Mouse (Mus musculus) midbrain, embryonic 13.5 days (tissue): ENCODE measurements around the gene Slc12a7. TPM values are rescaled to one million over a fixed set of nuclear protein-coding genes. Genes with fewer than 3 reads are reported as not detected.

ENCODE experiments used
- ATAC-seq: fragments of 200-750 bp; cut with Nextera tagmentation; 2 replicates; pipeline ENCODE4 v1.8.0; 2017; ENCODE audit warnings: mild to moderate bottlenecking, moderate TSS enrichment, moderate library complexity
- H3K27ac ChIP-seq: fragments of 300-500 bp; sonication (generic); 2 replicates; pipeline ENCODE4 v1.5.1; 2015; ENCODE audit warnings: inconsistent platforms, mild to moderate bottlenecking, moderate library complexity
- H3K27me3 ChIP-seq: fragments of 300-500 bp; sonication (generic); 2 replicates; pipeline ENCODE4 v1.6.1; 2015; ENCODE audit warnings: mild to moderate bottlenecking, inconsistent platforms
- H3K36me3 ChIP-seq: fragments of 300-500 bp; sonication (generic); 2 replicates; pipeline ENCODE4 v1.6.1; 2015; ENCODE audit warnings: mild to moderate bottlenecking, inconsistent platforms
- H3K4me1 ChIP-seq: fragments of 300-500 bp; sonication (generic); replicated peaks from 2 replicates; pipeline ENCODE4 v1.6.1; 2015; ENCODE audit warnings: inconsistent platforms
- H3K4me2 ChIP-seq: fragments of 300-500 bp; sonication (generic); replicated peaks from 2 replicates; pipeline ENCODE4 v1.6.1; 2015; ENCODE audit warnings: moderate library complexity, mild to moderate bottlenecking, inconsistent platforms
- H3K4me3 ChIP-seq: fragments of 300-500 bp; sonication (generic); replicated peaks from 2 replicates; pipeline ENCODE4 v1.5.1; 2015; ENCODE audit warnings: mild to moderate bottlenecking, inconsistent platforms
- H3K9ac ChIP-seq: fragments of 300-500 bp; sonication (generic); replicated peaks from 2 replicates; pipeline ENCODE4 v1.6.1; 2015; ENCODE audit warnings: mild to moderate bottlenecking, inconsistent platforms
- H3K9me3 ChIP-seq: fragments of 300-500 bp; sonication (generic); 2 replicates; pipeline ENCODE4 v1.6.1; 2016; ENCODE audit warnings: mild to moderate bottlenecking, inconsistent platforms
- WGBS: fragments of 180-500 bp; shearing (Covaris S2); methylation state at CpG from one replicate; pipeline ENCODE4 v1.1.7; 2015; 5-methylcytosine and 5-hydroxymethylcytosine counted together
- polyA plus RNA-seq: library from polyadenylated mRNA; unstranded; fragments of >200 nt; fragmentation: Nextera tagmentation; extraction: Ambion mirVana; gene quantifications from 2 replicates; pipeline ENCODE4 v1.2.1, GENCODE M21; 2015

Slc12a7 gene
- polyA plus RNA-seq, 1 experiment from 2014 or later: 18.5 TPM

- Histone ChIP-seq H3K9ac (no peak overlapping the region), H3K9me3 (no peaks in the 10 kb centered on the region), H3K4me1 (peaks cover 20% of the 10 kb centered on the region; the same call in 1 of the 2 replicates), H3K36me3 (no peaks in the 10 kb centered on the region), H3K4me3 (no peak overlapping the region), H3K27me3 (0 out of 2 replicates have a peak, but pooled peaks cover 4% of the 10 kb centered on the region), H3K27ac (no peak overlapping the region; the same call in 1 of the 2 replicates), H3K4me2 (no peak overlapping the region)
- WGBS: 27% methylated on average over 15 of the region's 15 CpGs
- no peak for ATAC-seq
Observed at GRCm38 (mm10) chr13:73748663-73749440, 16.0 kb downstream of the Slc12a7 start.

DNA sequence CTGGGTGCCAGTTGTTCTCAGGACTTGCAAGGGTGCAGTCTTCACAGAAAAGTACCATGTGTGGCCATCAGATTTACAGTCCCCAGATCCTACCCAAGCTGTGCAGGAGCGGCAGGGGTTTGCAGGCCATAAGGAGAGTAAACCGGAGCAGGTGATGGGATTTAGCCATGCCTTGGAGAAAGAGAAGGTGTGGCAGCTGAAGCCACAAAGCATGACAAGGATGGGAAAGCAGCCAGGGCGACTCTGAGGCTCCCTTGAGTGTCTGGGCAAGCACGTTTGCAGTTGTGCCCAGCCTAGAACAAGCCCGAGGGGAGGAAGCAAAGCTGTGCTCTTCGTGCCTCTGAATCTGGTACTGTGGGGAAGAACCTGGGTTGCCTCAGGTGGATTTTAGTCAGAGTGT lies 17.5 kb downstream of the Slc12a7 start:
- 64% methylated on average over 6 of the region's 6 CpGs for WGBS
- Histone ChIP-seq H3K27ac (no peak overlapping the region), H3K9ac (no peak overlapping the region), H3K4me1 (peaks cover 12% of the 10 kb centered on the region; the same call in 1 of the 2 replicates), H3K27me3 (0 out of 2 replicates have a peak, but pooled peaks cover 4% of the 10 kb centered on the region), H3K9me3 (no peaks in the 10 kb centered on the region), H3K4me2 (no peak overlapping the region), H3K4me3 (no peak overlapping the region), H3K36me3 (no peaks in the 10 kb centered on the region)
- ATAC-seq: no peak

GRCm38 (mm10) chr13:73751284-73751683 lies 18.4 kb downstream of the Slc12a7 start:
- Histone ChIP-seq H3K9me3 (no peaks in the 10 kb centered on the region), H3K27me3 (0 out of 2 replicates have a peak, but pooled peaks cover 4% of the 10 kb centered on the region), H3K4me1 (peaks cover 12% of the 10 kb centered on the region; the same call in 1 of the 2 replicates), H3K4me2 (no peak overlapping the region), H3K9ac (no peak overlapping the region), H3K4me3 (no peak overlapping the region), H3K27ac (no peak overlapping the region), H3K36me3 (no peaks in the 10 kb centered on the region)
- ATAC-seq: no peak
- WGBS: 95% methylated on average over 3 of the region's 3 CpGs

- Histone ChIP-seq H3K9ac (no peak overlapping the region), H3K9me3 (no peaks in the 10 kb centered on the region), H3K4me2 (no peak overlapping the region), H3K36me3 (no peaks in the 10 kb centered on the region), H3K27ac (no peak overlapping the region), H3K27me3 (no peaks in the 10 kb centered on the region), H3K4me1 (no peaks in the 10 kb centered on the region), H3K4me3 (no peak overlapping the region)
- 78% methylated on average over 3 of the region's 3 CpGs for WGBS
- no peak for ATAC-seq
Observed at GRCm38 (mm10) chr13:73755809-73756208, 22.9 kb downstream of the Slc12a7 start.

DNA sequence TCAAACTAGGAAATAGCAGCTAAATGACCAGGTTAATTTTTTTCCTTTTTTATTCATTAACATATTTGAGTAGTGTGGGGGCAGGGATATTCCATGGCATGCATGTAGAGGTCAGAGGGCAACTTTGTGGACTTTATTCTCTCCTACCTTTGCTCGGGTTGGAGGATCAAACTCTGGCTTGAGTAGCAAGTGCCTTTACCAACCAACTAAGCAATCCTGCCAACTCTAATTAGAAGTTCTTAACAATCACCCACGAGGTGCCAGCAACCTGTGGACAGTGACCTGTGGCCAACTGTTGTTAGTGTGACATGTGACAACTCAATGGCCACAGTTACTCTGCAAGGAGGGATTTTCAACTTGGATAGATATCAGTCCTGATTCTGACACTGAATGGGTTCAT lies 24.0 kb downstream of the Slc12a7 start:
- H3K36me3 ChIP-seq: no peaks in the 10 kb centered on the region
- no peak overlapping the region for H3K4me3 ChIP-seq
- no peaks in the 10 kb centered on the region for H3K4me1 ChIP-seq
- 65% methylated on average over 2 of the region's 2 CpGs for WGBS
- H3K27me3 ChIP-seq: no peaks in the 10 kb centered on the region
- H3K9me3 ChIP-seq: no peaks in the 10 kb centered on the region
- no peak overlapping the region for H3K27ac ChIP-seq
- no peak for ATAC-seq
- no peak overlapping the region for H3K9ac ChIP-seq
- no peak overlapping the region for H3K4me2 ChIP-seq

DNA sequence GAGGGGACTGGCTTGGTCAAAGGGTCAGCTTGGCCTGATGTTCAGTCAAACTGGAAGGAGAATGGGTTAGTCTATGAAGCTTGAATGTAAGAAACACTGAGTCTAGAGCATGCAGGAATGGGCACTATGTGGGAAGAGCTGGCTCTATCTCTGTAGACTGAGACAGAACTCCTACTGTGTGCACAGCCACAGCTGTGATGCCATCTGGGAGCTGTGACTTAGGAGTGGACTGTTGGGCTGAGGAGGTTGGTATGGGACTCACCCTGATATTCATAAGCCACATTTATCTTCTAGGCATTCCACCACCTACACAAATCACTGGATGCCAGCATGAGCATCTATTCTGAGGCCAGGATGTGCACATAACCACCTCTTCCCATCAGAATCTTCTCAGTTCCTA lies 24.5 kb downstream of the Slc12a7 start:
- Histone ChIP-seq H3K4me3 (no peak overlapping the region), H3K27ac (no peak overlapping the region), H3K4me2 (no peak overlapping the region), H3K27me3 (no peaks in the 10 kb centered on the region), H3K9ac (no peak overlapping the region), H3K36me3 (no peaks in the 10 kb centered on the region), H3K4me1 (no peaks in the 10 kb centered on the region), H3K9me3 (no peaks in the 10 kb centered on the region)
- ATAC-seq: no peak

DNA sequence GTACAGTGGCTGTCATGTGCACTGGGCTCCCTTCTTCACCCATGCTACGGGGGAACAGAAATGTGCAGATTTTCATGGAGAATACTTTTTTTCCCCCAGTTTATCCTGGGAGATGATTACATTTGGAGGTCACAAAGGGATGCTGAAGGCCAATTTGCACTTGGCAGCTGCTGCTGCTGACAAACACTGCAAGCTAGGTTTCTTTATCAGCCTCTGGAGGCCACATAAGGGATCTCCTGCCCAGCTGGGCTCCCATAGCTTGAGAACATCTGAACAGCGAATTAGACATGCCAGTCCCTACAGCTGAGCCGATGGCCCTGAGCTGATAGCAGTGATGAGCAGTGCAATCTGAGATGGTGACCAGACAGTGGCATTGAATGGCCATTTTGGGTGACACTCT lies 26.7 kb downstream of the Slc12a7 start:
- Histone ChIP-seq H3K4me2 (no peak overlapping the region), H3K36me3 (no peaks in the 10 kb centered on the region), H3K9me3 (no peaks in the 10 kb centered on the region), H3K27ac (no peak overlapping the region), H3K4me1 (peaks cover 9% of the 10 kb centered on the region), H3K27me3 (no peaks in the 10 kb centered on the region), H3K4me3 (no peak overlapping the region), H3K9ac (no peak overlapping the region)
- no peak for ATAC-seq
- WGBS: 83% methylated on average over 3 of the region's 3 CpGs

DNA sequence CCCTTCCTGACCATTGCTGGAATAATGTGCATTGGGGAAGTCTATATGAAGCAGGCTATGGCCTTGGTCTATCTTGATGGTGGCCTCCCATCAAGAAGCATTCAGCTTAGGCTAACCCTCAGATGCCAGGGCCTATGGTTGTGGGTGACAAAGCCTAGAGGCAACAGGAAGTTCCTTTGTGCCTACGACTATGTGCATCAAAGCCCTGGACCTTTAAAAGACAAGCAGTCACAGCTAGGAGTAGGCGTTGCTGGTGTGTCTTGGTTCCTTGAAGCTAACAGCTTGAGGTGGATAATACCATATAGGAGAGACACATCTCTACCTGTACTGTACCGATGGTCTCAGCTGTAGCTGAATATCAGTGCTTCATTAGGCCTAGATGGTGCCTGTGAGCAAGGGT lies 27.2 kb downstream of the Slc12a7 start:
- Histone ChIP-seq H3K27me3 (no peaks in the 10 kb centered on the region), H3K9ac (no peak overlapping the region), H3K4me2 (no peak overlapping the region), H3K27ac (no peak overlapping the region), H3K36me3 (no peaks in the 10 kb centered on the region), H3K4me3 (no peak overlapping the region), H3K4me1 (peaks cover 15% of the 10 kb centered on the region), H3K9me3 (no peaks in the 10 kb centered on the region)
- ATAC-seq: no peak
- 91% methylated on average over 3 of the region's 3 CpGs for WGBS

GRCm38 (mm10) chr13:73762938-73763337 lies 30.0 kb downstream of the Slc12a7 start:
- peak; percentile 35; the same call in 1 of the 2 replicates for ATAC-seq
- Histone ChIP-seq H3K9ac (no peak overlapping the region), H3K27me3 (no peaks in the 10 kb centered on the region), H3K4me2 (peak overlapping the region; percentile 85), H3K4me1 (peaks cover 37% of the 10 kb centered on the region), H3K4me3 (peak overlapping the region; percentile 65), H3K9me3 (no peaks in the 10 kb centered on the region), H3K27ac (no peak overlapping the region), H3K36me3 (no peaks in the 10 kb centered on the region)
- WGBS: 33% methylated on average over 6 of the region's 6 CpGs

DNA sequence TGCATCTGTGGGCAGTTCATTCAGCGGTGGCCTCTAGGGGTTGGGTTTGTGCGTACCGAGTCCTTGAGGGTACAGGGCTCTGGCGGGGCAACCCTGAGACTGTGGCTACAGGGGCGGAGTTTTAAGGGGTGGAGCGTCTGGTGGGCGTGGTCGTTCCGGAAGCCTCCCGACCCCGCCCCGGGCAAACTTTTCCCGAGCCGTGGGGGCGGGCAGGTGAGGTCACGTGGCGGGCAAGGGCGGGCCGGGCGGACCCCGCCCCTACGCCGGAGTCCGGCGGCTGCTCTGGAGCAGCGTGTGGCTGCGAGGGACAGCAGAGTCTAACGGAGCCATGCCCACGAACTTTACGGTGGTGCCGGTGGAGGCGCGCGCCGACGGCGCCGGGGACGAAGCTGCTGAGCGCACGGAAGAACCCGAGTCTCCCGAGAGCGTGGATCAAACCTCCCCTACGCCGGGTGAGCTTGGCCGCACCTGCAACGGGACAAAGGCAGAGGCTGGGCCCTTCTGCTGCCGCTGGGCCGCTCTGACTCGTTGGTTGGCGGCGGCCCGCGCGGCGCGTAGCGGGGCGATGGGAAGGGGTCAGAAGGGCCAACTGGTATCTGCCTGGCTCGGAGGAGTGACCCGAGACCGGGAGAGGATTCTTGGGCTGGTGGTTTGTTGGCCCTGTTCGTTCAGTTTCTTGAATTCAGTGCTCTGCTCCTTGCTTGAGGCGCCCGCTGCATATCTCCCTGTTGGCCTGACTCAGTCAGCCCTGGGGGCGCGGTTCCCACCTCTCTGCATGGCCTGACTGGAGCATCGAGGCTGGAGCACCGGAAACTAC lies 30.8 kb downstream of the Slc12a7 start:
- Histone ChIP-seq H3K9me3 (no peaks in the 10 kb centered on the region), H3K27me3 (no peaks in the 10 kb centered on the region), H3K36me3 (no peaks in the 10 kb centered on the region), H3K4me3 (peak overlapping the region; percentile 65), H3K9ac (peak overlapping the region; percentile 80), H3K4me2 (peak overlapping the region; percentile 85), H3K27ac (no peak overlapping the region), H3K4me1 (peaks cover 44% of the 10 kb centered on the region)
- peak; percentile 92 for ATAC-seq
- WGBS: under 1% methylated on average over 70 of the region's 70 CpGs

DNA sequence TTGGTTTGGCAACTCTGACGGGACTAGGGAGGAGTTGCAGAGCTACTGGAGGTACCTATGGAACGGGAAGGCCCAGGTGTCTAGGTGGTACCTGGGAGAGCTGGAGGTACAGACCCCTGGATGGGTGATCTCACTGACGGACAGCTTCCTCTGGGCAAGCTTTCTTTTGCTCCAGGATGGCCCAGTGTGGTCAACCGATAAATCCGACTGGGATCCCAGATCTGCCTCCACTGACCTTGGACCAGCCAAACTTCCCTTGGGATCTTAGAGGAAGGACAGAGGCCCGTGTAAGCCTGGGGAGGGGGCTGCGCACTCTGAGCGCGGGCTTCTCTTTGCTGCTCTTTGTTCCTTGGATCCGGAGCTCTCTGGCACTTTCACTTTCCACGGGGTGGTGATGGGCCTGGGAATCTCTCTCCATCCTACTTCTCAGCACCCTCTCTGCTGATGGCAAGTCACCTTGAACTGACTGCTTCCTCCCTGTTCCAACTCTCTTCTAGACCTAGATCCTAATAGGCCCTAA lies 31.4 kb downstream of the Slc12a7 start:
- Histone ChIP-seq H3K27ac (no peak overlapping the region), H3K9me3 (no peaks in the 10 kb centered on the region), H3K4me2 (peak overlapping the region; percentile 85), H3K4me3 (peak overlapping the region; percentile 65), H3K36me3 (no peaks in the 10 kb centered on the region), H3K4me1 (peaks cover 44% of the 10 kb centered on the region), H3K9ac (peak overlapping the region; percentile 80), H3K27me3 (no peaks in the 10 kb centered on the region)
- ATAC-seq: peak; percentile 6
- 0% methylated on average over 11 of the region's 11 CpGs for WGBS

GRCm38 (mm10) chr13:73765393-73765792 lies 32.5 kb downstream of the Slc12a7 start:
- H3K9me3 ChIP-seq: no peaks in the 10 kb centered on the region
- H3K4me3 ChIP-seq: peak overlapping the region; percentile 65
- no peak overlapping the region for H3K27ac ChIP-seq
- H3K9ac ChIP-seq: peak overlapping the region; percentile 80
- ATAC-seq: no peak
- H3K27me3 ChIP-seq: no peaks in the 10 kb centered on the region
- no peaks in the 10 kb centered on the region for H3K36me3 ChIP-seq
- WGBS: 66% methylated on average over 4 of the region's 4 CpGs
- H3K4me2 ChIP-seq: peak overlapping the region; percentile 85
- H3K4me1 ChIP-seq: peaks cover 44% of the 10 kb centered on the region
